Mouse (Mus musculus) testis, adult 2 months (tissue): ENCODE results near the gene Slc44a1. TPM values are rescaled to one million over a fixed set of nuclear protein-coding genes. Genes with fewer than 3 reads are reported as not detected.

Experiments used
- H3K27ac ChIP-seq: fragments of 200-500 bp; 2 replicates; pipeline ENCODE4 v1.5.1; 2012; ENCODE audit warnings: low read depth, low read length; ENCODE audit not compliant: control insufficient read depth, insufficient read depth
- H3K27me3 ChIP-seq: fragments of 200-500 bp; 2 replicates; pipeline ENCODE4 v1.6.1; 2012; ENCODE audit warnings: mild to moderate bottlenecking, low read length, moderate library complexity; ENCODE audit not compliant: control insufficient read depth, insufficient read depth
- H3K36me3 ChIP-seq: fragments of 200-500 bp; 2 replicates; pipeline ENCODE4 v1.6.1; 2012; ENCODE audit warnings: mild to moderate bottlenecking, low read length; ENCODE audit not compliant: control insufficient read depth, insufficient read depth
- H3K4me1 ChIP-seq: fragments of 200-500 bp; 2 replicates; pipeline ENCODE4 v1.6.1; 2012; ENCODE audit warnings: low read length; ENCODE audit not compliant: control insufficient read depth, insufficient read depth
- H3K4me3 ChIP-seq: fragments of 200-500 bp; 2 replicates; pipeline ENCODE4 v1.5.1; 2012; ENCODE audit warnings: low read depth, mild to moderate bottlenecking, low read length, moderate library complexity, mixed read lengths; ENCODE audit not compliant: control insufficient read depth
- CTCF ChIP-seq: fragments of 200-500 bp; IDR thresholded peaks from 2 replicates; pipeline ENCODE4 v1.5.1; 2012; ENCODE audit warnings: low read depth, mild to moderate bottlenecking, inconsistent platforms, low read length, moderate library complexity; ENCODE audit not compliant: control insufficient read depth, insufficient read depth, insufficient replicate concordance
- POLR2A ChIP-seq: fragments of 200-500 bp; IDR thresholded peaks from 2 replicates; pipeline ENCODE4 v1.6.1; 2012; ENCODE audit warnings: low read depth, mild to moderate bottlenecking, inconsistent platforms, low read length, moderate library complexity; ENCODE audit not compliant: control insufficient read depth
- polyA plus RNA-seq: library from polyadenylated mRNA; depleted of rRNA; stranded (reverse); fragments of >200 nt; gene quantifications from 2 replicates; pipeline ENCODE4 v1.2.3, GENCODE M21; 2012

The Slc44a1 gene
- polyA plus RNA-seq, 1 experiment: 3.3 TPM

DNA sequence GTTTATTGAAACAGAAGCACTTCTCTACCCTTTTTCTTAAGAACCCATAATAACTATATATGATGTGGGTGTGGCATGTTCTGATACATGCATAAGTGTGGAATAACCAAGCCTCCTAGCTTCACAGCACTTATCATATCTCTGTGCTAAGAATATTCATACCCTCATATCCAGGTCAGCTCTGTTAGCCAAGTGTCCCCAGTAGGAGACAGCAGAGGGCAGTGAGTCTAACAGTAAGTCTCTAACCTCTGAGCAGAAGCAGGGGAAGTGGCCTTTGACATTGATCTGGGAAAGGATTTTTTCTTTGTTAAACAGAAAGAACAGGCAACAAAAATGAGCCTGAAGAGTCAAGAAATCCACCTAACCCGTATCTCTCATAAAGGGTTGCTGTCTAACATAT is 104.7 kb downstream of the Slc44a1 start:
- H3K27me3 ChIP-seq: no peaks in the 10 kb centered on the region
- no peaks in the 10 kb centered on the region for H3K36me3 ChIP-seq
- no peak overlapping the region for H3K4me3 ChIP-seq
- TF ChIP-seq CTCF (no peak), POLR2A (no peak)
- H3K4me1 ChIP-seq: no peaks in the 10 kb centered on the region
- H3K27ac ChIP-seq: no peak overlapping the region

DNA sequence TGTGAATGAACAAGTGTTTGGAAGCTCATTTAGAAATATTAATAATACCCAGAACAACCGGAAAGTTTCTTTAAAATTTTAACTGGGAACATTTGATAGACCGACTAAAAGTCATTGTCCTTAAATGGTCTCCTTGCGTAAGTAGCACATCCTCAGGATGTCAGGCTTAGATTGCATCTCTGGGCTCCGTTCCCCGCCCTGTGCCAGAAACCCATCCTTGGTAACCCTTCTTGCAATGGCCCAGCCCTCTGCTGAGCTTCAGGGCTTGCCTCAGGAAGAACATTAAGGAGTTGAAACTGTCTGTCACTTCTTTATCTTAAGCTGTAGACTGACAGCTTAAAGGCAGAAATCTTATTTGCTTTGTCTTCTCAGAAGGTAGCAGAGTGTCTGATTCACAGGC is 107.2 kb downstream of the Slc44a1 start:
- TF ChIP-seq POLR2A (no peak), CTCF (no peak)
- Histone ChIP-seq H3K27me3 (no peaks in the 10 kb centered on the region), H3K4me3 (no peak overlapping the region)

DNA sequence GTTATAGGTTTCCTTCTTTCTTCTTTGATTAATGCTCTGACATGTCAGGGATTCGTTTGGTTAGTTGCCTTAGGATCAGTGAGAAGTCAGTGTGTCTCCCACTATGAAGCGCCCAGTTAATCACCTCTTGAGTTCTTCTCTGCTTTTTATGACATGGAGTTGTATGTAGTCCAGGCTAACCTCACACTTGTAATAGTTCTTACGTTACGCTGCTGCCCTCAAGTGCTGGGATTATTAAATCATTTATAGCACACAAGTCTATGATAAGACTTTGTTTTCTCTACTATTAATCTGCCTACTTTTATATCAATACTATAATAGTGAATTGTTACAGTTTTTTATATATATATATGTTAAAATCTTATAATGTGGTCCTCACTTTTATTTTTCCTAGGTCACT is 109.2 kb downstream of the Slc44a1 start:
- Histone ChIP-seq H3K36me3 (no peaks in the 10 kb centered on the region), H3K27me3 (no peaks in the 10 kb centered on the region), H3K27ac (no peak overlapping the region), H3K4me3 (no peak overlapping the region), H3K4me1 (no peaks in the 10 kb centered on the region)
- no peak for TF ChIP-seq CTCF
- TF ChIP-seq POLR2A: no peak

More for the DNA sequence above, 107.2 kb downstream of the Slc44a1 start:
- H3K27ac ChIP-seq: no peak overlapping the region
- no peaks in the 10 kb centered on the region for H3K4me1 ChIP-seq
- H3K36me3 ChIP-seq: no peaks in the 10 kb centered on the region

DNA sequence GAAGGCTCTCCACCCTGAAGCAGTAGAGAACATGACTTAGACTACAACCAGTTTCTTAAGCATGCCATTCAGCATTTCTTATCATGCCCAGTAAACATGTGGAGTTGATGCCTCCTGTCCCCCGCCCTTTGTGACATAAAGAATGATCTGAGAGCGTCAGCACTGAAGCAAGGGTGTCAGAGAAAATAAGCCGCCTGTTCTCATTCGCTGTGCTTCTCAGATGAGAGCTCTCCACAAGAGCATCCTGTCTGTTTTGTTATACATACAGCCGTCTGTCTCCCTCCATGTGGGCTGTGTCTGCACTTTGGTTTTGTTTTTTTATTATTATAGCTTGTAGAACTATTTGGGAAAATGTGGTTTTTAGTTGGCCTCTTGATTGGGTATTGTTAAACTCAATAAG is 124.4 kb downstream of the Slc44a1 start:
- TF ChIP-seq POLR2A (no peak), CTCF (no peak)
- Histone ChIP-seq H3K4me3 (peak overlapping the region; percentile 71), H3K27ac (no peak overlapping the region), H3K27me3 (no peaks in the 10 kb centered on the region), H3K4me1 (no peaks in the 10 kb centered on the region), H3K36me3 (no peaks in the 10 kb centered on the region)

DNA sequence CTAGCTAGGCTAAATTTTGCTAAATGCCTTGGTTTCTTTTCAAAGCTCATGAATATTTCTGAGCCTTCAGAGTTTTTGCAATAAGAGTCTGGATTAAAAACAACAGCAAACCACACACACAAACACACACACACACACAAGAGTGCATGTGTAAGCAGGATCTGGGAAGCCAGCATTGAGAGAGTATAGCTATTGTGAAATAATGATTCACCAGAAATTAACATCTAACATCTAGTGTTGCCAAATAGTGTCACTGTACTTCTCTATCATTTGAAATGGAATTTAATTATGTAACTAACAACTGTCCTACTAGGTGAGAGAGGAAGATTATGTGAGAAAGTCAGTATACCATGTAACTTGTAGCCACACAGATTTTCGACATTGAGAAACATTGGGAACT is 126.9 kb downstream of the Slc44a1 start:
- H3K36me3 ChIP-seq: no peaks in the 10 kb centered on the region
- no peaks in the 10 kb centered on the region for H3K4me1 ChIP-seq
- H3K4me3 ChIP-seq: no peak overlapping the region
- no peak overlapping the region for H3K27ac ChIP-seq
- no peaks in the 10 kb centered on the region for H3K27me3 ChIP-seq
- no peak for TF ChIP-seq POLR2A
- no peak for TF ChIP-seq CTCF

DNA sequence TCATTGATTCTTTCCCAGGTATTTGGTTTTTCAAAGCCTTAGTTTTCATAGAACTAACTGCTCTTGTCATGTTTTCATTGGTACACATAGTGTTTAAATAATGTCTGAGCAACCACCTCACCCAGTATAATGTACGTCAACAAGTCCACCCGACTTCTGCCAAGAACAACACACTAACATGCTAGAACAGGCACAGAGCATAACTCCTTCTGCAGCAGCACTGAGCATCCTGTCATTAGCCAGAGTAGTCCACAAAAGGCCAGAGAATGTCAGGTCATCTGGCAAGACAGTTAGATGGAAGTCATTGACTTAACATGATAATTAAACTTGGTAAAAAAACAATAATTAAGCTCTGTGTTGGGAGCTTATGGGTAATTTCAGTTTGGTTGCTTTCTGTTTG is 135.3 kb downstream of the Slc44a1 start:
- TF ChIP-seq CTCF (no peak), POLR2A (no peak)
- no peaks in the 10 kb centered on the region for H3K36me3 ChIP-seq
- no peaks in the 10 kb centered on the region for H3K27me3 ChIP-seq
- H3K4me1 ChIP-seq: no peaks in the 10 kb centered on the region
- H3K27ac ChIP-seq: no peak overlapping the region
- H3K4me3 ChIP-seq: no peak overlapping the region

DNA sequence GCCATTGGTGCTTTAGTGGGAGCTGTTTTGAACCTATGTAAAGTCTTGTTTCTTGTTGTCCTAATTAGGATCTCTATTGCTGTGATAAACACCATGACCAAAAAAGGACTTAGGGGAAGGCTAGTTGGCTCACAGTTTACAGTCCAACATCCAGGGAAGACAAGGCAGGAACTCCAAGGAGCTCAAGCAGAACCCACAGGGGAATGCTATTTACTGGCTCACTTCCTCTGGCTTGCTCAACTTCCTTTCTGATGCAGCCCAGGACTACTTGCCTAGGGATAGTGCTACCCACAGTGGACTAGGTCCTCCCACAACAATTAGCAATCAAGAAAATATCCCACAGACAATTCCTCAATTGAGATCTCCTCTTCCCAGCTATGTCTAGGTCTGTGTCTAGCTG is 147.5 kb downstream of the Slc44a1 start:
- no peaks in the 10 kb centered on the region for H3K27me3 ChIP-seq
- H3K27ac ChIP-seq: no peak overlapping the region
- no peaks in the 10 kb centered on the region for H3K4me1 ChIP-seq
- TF ChIP-seq POLR2A (no peak), CTCF (no peak)
- H3K36me3 ChIP-seq: no peaks in the 10 kb centered on the region
- no peak overlapping the region for H3K4me3 ChIP-seq

DNA sequence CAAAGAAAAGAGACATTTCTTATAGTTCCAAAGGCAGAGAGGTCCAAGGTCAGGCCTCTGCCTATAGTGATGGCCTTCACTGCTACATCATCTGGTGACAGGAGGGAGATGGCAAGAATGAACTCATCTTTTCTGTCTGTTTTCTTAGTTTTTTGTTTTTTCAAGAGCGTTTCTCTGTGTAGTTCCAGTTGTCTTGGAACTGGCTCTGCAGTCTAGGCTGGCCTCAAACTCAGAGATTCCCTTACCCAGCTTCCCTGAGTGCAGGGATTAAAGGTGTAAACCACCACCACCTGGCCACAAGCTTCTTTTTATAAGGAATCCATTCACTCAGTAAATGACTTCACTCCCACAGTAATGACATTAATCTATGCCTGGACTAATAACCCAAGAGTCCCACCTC is 148.7 kb downstream of the Slc44a1 start:
- Histone ChIP-seq H3K4me1 (no peaks in the 10 kb centered on the region), H3K27ac (no peak overlapping the region), H3K27me3 (no peaks in the 10 kb centered on the region), H3K4me3 (no peak overlapping the region), H3K36me3 (no peaks in the 10 kb centered on the region)
- TF ChIP-seq CTCF: no peak
- no peak for TF ChIP-seq POLR2A
